Mouse (Mus musculus) kidney, postnatal 4 days (tissue): ENCODE measurements around the gene Frmpd2.

Experiments used
- DNase-seq, 2 experiments: peaks; one replicate each; pipeline ENCODE4 v3.0.0; 2021; ENCODE audit warnings: mixed read lengths in 2 of 2

Frmpd2 gene

GRCm38 (mm10) chr14:33508660-33509059 is 37.2 kb downstream of the Frmpd2 start:
- no peak for DNase-seq

GRCm38 (mm10) chr14:33513877-33514276 is 42.4 kb downstream of the Frmpd2 start:
- no peak for DNase-seq

- no peak for DNase-seq
These were observed 43.3 kb downstream of the Frmpd2 start for GRCm38 (mm10) chr14:33514756-33515285.

- DNase-seq: no peak
These were observed 50.0 kb downstream of the Frmpd2 start for GRCm38 (mm10) chr14:33521538-33521937.

GRCm38 (mm10) chr14:33525272-33525983 is 53.9 kb downstream of the Frmpd2 start:
- no peak for DNase-seq

GRCm38 (mm10) chr14:33526621-33527020 is 55.1 kb downstream of the Frmpd2 start:
- peak; percentile 50 to 55 for DNase-seq

- no peak for DNase-seq
These were observed 56.4 kb downstream of the Frmpd2 start for GRCm38 (mm10) chr14:33527938-33528337.

GRCm38 (mm10) chr14:33531331-33531912 is 59.9 kb downstream of the Frmpd2 start:
- no peak for DNase-seq

- no peak for DNase-seq
These were observed 61.3 kb downstream of the Frmpd2 start for GRCm38 (mm10) chr14:33532792-33533191.

- peak in 1 of 2 experiments; percentile 3 for DNase-seq
These were observed 62.0 kb downstream of the Frmpd2 start for GRCm38 (mm10) chr14:33533516-33533915.

- DNase-seq: no peak
These were observed 63.8 kb downstream of the Frmpd2 start for GRCm38 (mm10) chr14:33535317-33535716.

GRCm38 (mm10) chr14:33539559-33540167 is 68.2 kb downstream of the Frmpd2 start:
- DNase-seq: peak in 1 of 2 experiments; percentile 6

- DNase-seq: no peak
These were observed 74.2 kb downstream of the Frmpd2 start for GRCm38 (mm10) chr14:33545565-33546143.

- no peak for DNase-seq
These were observed 77.2 kb downstream of the Frmpd2 start for GRCm38 (mm10) chr14:33548650-33549049.

GRCm38 (mm10) chr14:33549856-33550255 is 78.4 kb downstream of the Frmpd2 start:
- no peak for DNase-seq

- DNase-seq: no peak
These were observed 99.2 kb downstream of the Frmpd2 start for GRCm38 (mm10) chr14:33570737-33571136.

GRCm38 (mm10) chr14:33573643-33574042 is 102.1 kb downstream of the Frmpd2 start:
- DNase-seq: no peak

- DNase-seq: no peak
These were observed 108.4 kb downstream of the Frmpd2 start for GRCm38 (mm10) chr14:33579771-33580484.

GRCm38 (mm10) chr14:33588951-33589350 is 117.5 kb downstream of the Frmpd2 start, which contains the start of gene Ptpn20:
Gene Ptpn20 (plus strand): TSS chr14:33589207.
- DNase-seq: peak; percentile 50 to 53

- DNase-seq: peak in 1 of 2 experiments; percentile 3
These were observed 127.1 kb downstream of the Frmpd2 start for GRCm38 (mm10) chr14:33598376-33599130.

- no peak for DNase-seq
These were observed 135.9 kb downstream of the Frmpd2 start for GRCm38 (mm10) chr14:33607431-33607830.
